Mouse (Mus musculus) megakaryocyte-erythroid progenitor cell, adult 5-6 weeks (primary cell): Measurements from ENCODE around the gene Dnase1. TPM values are rescaled to one million over a fixed set of nuclear protein-coding genes. Genes with fewer than 3 reads are reported as not detected.
"Not testable (repeated sequence)": the region's sequence is repeated elsewhere in the genome, so short reads cannot be mapped to it uniquely, and the experiment has no call there.

Source experiments
- ATAC-seq: replicated peaks from 2 replicates; pipeline ENCODE4 v1.8.0; 2016; ENCODE audit warnings: mild to moderate bottlenecking, inconsistent platforms; ENCODE audit not compliant: severe bottlenecking, poor library complexity, low FRiP score, low TSS enrichment
- total RNA-seq, 2 experiments: library from RNA; stranded (forward) in 1 of 2; stranded (reverse) in 1 of 2; fragments of 200-1000, 215-1000 nt in 1 of 2; fragments of >200 nt in 1 of 2; fragmentation: Nextera tagmentation in 1 of 2; gene quantifications; 2 replicates each; pipeline ENCODE4 v1.2.3; 2014 to 2017

Dnase1 gene
- total RNA-seq, 2 experiments from 2014 or later = 0.75 TPM; not detected in 1

DNA sequence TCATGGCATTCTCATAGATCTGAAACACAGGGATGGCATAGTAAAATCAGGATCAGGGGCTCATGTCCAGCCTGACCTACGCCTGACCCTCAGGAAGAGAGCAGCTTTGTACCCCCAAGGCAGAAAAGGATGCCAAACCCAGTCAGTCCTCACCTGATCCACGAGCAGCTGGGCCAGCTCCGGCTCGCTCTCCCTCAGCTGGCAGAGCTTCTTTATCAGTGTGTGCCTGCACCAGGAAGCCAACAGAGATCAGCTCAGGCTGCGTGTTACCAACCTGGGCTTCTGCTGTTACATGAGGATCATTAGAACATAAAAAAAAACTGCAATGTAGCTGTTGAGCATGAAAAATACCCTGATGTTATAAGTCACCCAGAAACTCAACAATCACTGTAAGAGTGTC is 3.5 kb downstream of the Dnase1 start:
- ATAC-seq = no peak

DNA sequence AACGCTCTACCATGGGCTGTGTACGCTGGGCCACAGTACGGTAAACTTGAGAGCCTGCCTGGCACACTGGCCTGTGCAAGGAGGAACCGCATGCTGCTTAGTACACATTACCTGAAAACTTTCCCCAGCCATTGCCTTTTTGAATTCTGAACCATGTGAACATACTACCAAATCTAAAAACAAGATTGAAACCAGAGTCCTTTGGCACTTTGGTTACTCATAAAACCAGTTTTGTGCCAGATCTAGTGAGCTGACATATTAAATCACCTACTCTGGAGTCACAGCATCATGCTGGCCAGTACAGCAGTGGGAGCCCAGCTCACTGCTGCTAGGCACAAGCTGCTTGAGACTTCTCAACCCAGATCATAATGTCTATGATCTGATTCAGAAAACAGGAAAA is 4.9 kb downstream of the Dnase1 start:
- no peak for ATAC-seq

DNA sequence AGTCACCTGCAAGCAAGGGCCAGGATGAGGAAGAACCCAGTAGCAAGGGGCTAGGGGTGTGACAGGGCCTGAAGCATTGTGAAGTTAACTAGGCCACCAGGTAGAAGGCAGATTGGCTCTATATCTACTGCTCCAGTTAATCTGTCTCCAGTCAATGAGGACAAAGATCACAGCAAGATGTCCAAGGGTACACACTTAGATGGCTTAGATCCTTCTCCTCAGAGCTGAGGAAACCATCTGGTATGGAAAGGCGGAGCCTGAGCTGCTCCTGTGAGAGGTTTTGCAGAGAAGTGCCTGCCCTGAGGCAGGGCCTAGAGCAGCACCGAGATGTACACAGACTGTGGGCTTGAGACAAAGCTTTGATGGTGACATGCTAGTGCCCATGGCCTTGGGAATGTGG is 7.4 kb downstream of the Dnase1 start:
- no peak for ATAC-seq

DNA sequence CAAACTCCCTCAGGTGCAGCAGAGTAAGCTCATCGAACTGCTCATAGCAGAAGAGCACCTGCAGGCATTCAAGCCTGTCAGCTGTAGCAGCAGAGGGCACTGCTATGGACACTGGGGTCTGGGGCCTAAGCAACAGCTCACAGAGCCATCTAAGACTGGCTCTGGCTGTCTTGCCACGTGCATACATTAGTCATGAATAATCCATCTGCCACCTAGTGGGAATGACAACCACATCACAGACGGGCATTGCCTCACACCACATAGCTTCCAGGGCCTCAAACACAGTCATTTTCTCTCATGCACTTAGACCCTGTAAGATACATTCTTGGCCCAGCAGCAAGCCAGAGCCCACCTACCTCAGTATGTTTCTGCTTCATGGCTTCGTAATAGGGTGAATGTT is 8.8 kb downstream of the Dnase1 start:
- ATAC-seq = no peak

DNA sequence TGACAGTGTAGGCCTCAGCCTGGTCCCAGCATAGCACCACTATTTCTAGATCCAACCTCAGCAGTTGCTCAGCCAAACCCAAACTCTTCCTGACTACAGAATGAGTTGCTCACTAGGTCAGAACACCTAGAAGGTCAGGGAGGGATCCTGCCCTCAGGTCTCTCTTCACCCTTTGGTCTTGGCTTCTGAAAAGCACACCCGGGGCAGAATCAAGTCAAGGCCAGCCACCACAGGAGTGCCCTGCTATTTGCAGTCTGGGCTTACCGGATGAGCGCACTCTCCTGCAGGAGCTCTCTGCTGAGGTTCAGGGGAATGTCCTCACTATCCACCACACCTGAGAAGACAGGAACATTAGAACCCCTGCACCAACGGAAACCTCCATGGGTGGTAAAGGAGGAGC is 15.9 kb downstream of the Dnase1 start:
- no peak for ATAC-seq

DNA sequence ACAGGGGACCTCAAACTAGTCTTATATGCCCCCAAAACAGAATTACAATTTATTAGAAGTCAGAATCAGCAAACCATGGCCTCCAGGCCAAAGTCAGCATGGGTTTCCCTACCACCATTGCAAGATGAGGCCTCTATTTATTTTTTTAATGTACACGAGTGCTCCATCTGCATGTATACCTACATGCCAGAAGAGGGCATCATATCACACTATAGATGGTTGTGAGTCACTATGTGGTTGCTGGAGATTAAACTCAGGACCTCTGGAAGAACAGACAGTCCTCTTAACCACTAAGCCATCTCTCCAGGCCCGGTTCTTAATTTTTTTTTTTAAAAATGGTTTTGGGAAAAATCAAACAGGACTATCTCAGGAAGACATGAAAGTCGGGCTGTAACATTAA is 17.1 kb downstream of the Dnase1 start:
- no peak for ATAC-seq

DNA sequence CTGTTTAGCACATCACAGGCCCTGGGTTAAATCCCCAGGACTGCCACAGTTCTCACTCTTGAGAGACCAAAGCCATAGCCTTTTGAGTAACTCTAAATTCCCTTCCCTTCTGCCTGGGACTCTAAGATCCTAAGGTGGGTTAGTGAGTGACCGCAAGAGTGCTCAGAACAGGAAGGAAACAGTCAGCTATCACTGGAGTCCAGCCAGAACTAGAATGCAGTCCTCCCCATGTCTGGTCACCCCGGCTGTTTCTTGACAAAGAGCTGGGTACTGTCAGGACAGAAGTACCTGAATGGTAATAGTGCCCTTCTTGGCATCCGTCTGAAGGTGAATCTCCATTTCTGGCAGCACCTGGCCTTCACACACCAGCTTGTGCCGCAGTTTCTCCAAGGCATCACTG is 28.2 kb downstream of the Dnase1 start:
- ATAC-seq = no peak

DNA sequence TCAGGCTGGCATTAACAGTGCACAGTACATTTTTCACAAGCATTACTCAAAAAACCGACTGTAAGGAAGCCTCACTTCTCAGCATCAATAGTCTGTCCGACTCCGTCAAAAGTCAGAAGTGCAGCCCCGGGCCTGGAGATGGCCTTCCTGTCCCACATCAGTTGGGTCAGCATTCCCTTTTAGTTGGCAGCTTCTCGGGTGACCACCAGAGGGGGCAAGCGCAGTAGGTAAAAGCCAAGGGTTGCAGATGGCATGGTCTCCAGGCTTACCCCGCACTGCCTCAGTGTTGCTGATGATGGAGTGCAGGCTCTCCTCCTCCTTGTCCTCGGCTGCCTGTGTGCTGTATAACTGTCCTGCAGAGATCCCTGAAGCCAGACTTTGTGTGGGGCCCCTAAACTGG is 31.8 kb downstream of the Dnase1 start:
- ATAC-seq = peak; percentile 90

DNA sequence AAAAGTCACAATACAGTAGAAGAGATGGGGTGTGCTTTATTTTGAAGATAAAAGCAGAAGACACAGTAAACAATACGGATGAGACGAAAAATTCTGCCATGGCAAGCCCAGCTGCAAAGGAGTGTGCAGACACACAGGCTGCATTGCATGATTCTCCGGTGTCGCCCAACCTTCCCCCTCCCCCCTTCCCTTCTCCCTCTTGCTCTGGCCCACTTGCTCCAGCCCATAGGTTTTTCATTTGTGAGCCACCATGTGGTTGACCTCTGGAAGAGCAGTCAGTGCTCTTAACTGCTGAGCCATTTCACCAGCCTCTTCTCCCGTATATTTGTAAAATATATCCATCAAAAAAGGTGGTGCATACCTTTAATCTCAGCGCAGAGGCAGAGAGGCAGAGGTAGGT is 37.6 kb downstream of the Dnase1 start:
- no peak for ATAC-seq

DNA sequence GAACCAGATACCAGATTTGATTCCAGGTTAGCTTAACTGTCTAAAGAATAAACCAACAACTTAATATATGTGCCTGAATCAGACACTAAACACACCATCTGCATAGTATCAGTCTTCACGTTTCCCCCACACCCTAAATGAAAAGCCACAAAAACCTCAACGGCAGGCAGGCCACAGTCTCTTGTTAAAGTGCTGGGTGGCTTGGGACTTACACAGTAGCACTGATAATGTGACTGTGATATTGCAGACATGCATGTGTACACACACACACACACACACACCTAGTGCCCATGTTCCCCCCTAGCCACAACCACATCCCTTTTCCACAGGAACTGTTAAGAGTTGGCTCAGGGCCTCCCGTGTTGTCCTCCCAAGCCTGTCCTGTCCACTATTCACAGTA is 38.1 kb downstream of the Dnase1 start:
- peak; percentile 72 for ATAC-seq

DNA sequence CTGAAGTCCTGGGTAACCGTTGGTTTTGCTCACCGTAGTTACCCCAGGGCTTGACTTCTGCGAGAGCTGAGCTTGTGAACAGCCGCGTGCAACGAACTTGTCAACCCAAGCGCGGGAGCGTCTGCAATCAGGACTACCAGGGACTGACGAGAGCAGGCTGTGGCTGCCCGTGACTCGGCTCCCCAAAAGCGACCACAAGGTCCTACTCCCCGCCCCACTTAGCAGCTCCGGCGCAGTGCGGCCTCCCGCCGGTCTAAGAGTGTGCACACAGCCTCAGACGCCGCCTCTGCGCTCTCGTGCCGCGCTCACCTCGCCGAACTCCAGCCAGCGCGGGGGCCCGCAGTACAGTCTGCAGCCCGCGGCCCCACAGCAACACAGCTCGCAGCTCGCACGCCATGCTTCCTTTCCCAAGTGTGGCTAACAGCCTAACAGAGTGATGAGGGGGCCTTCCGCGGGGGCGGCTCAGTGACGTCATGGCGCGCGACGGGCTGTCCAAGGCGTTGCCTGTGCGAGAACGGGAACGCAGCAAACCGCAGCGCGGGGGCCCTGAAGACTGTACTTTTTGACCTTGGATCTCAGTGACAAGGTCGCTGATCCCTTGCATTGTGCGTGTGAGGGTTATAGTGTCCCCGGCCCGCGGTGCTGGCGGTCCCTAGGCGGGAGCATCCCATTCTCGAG is 40.8 kb downstream of the Dnase1 start, which contains the start of gene Trap1:
Gene Trap1, minus strand, starts transcription at position 444 of the 678 bp plus-strand sequence.
- peak; percentile 81 for ATAC-seq

DNA sequence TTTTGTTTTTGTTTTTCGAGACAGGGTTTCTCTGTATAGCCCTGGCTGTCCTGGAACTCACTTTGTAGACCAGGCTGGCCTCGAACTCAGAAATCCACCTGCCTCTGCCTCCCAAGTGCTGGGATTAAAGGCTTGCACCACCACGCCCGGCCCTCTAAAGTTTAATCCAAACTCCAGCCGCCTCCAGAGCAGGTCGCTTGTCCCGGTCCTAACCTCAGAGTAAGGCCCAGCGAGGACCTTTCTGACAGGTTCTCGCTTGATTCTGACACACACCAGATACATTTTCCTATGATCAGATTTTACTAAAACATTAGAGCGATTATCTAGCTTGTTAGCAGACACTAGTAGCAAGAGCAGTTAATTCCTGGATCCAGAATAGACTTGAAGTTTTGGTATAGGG is 41.6 kb downstream of the Dnase1 start:
- not testable (repeated sequence) for ATAC-seq

DNA sequence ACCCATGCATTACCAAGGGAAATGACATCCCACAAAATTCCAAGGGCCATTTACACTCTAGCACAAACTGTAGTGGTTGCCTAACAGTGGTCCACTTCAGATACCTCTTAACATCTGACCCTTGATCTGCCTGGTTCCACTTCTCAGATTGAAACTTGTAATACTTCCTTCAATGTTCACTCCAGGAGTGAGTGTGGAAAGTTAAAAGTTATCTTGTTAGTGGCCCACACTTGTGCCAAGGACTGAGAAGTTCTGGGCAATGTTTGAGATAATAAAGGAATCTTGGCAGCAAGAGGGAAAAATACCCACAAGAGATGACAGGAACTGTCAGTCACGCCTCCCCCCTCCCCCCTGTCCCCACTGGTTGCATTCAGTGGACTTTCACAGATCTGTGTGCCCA is 42.9 kb downstream of the Dnase1 start:
- no peak for ATAC-seq

DNA sequence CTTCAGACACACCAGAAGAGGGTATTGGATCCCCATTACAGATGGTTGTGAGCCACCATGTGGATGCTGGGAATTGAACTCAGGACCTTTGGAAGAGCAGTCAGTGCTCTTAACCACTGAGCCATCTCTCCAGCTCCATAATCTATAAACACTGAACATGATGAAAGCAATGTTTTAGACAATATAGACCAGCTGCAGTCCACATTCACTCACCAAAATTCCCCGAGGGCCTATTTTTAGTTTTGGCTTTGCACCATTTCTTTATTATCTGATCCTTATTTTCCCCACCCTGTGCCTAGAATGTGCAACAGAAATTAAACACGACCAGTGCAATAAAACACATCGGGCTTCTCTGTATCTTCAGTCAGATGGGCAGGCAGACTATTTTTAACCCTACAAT is 43.7 kb downstream of the Dnase1 start:
- not testable (repeated sequence) for ATAC-seq

DNA sequence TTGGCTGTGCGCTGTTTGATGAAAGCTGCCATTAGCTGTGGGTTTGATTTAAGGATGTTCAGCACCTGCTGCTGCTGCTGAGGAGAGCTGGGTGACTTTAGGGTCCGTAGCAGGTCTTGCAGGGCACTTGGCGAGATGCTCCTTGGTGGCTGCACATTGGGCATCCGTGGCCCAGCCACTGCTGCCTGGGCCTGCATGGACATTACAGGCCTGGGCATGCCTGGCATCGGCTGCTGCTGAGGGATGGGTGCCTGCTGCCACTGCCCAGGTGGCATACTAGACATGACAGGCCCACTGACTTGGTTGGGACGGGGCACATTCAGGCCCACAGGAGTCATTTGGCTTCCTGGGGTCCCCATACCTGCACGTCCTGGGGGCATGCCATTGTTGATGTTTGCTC is 48.3 kb downstream of the Dnase1 start:
- no peak for ATAC-seq

DNA sequence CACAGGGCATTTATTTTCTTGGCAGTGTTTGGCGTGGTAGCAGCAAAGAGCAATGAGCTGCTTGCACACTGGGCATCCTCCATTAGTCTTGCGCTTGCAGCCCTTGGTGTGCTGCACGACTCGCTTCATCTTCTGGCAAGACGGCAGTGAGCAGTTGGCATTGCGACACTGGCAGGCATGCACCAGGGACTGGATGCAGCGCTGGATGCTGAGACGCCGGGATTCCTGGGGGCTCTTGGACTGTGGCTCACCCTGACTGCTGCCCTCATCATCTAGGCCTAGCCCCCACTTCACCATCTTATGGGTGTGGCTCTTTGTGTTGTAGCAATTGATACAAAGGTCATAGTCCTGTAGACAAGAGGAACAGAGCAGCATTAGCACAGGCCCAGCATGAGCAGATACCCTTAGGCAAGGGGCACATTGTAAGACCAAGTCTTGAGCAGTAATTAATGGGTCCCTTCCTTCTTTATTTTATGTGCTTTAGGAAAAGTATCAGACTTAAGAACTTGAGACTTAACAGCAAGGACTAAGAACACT is 49.2 kb downstream of the Dnase1 start:
- ATAC-seq = no peak

DNA sequence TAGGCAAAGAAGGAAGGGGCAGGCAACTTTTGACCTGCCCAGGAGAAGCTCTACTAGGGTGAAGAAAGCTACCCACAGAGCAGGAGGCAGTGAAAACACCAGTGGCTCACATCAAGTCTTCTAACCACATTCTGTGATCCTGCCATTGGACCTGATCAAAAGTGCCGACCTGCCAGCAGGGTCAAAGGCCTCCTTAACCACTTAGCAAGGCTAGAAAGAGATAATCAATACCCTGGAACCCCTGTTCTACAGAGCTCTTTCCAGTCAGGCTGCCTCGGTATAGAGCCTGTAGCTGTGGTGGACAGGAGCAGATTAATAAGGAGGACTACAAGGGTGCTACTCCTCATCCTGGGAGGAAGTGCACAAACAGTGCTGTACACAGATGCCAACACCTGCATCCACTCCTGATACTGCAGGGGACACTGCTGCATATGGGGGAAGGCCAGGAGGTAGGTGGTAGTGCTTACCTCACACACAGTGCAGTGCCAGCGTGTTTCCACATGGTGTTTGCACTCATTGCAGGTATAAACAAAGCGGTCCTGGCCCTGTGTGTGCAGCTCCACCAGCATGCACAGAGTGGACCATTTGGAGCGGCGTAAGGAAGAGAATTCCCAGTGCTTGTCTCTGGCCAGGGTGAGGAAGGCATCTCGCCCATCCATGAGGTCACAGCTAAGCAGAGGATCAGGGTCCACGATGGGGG is 50.6 kb downstream of the Dnase1 start:
- no peak for ATAC-seq
